Mouse (Mus musculus): ENCODE results near the gene Epha5. TPM values are rescaled to one million over a fixed set of nuclear protein-coding genes. Genes with fewer than 3 reads are reported as not detected.

The Epha5 gene
- polyA plus RNA-seq, 1 experiment from 2014 or later = 55.7 TPM

DNA sequence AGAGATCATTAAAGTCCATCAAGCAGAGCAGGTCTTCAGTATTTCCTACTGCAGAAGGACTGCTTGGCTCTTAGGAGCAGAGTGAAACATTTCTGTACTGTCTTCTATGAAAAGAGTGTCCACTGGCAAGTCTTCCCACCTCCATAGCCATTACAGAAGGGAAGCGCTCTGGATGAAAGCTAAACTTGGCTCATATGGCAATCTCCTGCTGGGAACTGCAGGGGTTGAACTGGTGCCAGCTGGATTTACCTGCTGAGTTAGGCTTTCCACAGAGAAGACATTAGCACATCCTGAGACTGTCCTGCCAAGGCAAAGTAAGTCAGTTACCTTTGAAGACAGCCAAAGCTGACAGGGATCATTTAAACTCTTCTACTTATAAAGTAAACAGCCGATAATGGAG is 8.8 kb downstream of the Epha5 start:
- Histone ChIP-seq H3K27ac (replicated peaks; ENCODE audit: low read depth, low read length) (no peak overlapping the region), H3K9me3 (ENCODE audit: control insufficient read depth, low read length) (no peaks in the 10 kb centered on the region), H3K4me1 (ENCODE audit: control insufficient read depth, insufficient read depth, low read length) (no peaks in the 10 kb centered on the region), H3K4me3 (replicated peaks; ENCODE audit: low read depth, low read length) (no peak overlapping the region), H3K36me3 (ENCODE audit: control insufficient read depth, insufficient read depth, low read length) (no peaks in the 10 kb centered on the region), H3K27me3 (ENCODE audit: control insufficient read depth, insufficient read depth, low read length) (no peaks in the 10 kb centered on the region), H3K4me2 (ENCODE audit: low read length) (no peak overlapping the region), H3K9ac (replicated peaks; ENCODE audit: low read length) (no peak overlapping the region)
- ATAC-seq (ENCODE audit: low FRiP score, low TSS enrichment) = no peak
- DNase-seq = no peak
- WGBS = 66% methylated on average over 2 of the region's 2 CpGs

DNA sequence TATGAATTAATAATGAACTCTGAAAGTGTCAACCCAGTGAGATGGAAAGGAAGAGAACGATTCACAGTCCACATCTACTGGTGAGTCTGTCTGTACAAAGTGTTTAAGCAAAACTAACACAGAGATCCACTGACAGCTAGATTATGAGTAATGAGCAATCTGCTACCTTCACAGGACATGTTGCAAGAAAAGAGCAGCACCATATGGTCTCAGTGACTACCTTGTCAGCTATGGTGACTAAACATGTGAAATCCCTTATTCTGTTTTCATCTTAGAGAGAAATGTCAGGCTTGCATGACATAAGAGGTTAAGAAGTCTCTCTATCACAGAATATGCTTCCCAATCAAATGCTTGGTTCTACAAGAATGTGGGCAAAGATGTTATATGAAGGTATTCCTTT is 20.1 kb downstream of the Epha5 start:
- no peak for ATAC-seq (ENCODE audit: low FRiP score, low TSS enrichment)
- no peaks in the 10 kb centered on the region for H3K4me1 ChIP-seq (ENCODE audit: control insufficient read depth, insufficient read depth, low read length)
- H3K4me3 ChIP-seq (replicated peaks; ENCODE audit: low read depth, low read length) = no peak overlapping the region
- H3K27me3 ChIP-seq (ENCODE audit: control insufficient read depth, insufficient read depth, low read length) = no peaks in the 10 kb centered on the region
- no peak overlapping the region for H3K4me2 ChIP-seq (ENCODE audit: low read length)
- 82% methylated on average over 1 of the region's 1 CpGs for WGBS
- no peak for DNase-seq
- no peaks in the 10 kb centered on the region for H3K9me3 ChIP-seq (ENCODE audit: control insufficient read depth, low read length)
- H3K27ac ChIP-seq (replicated peaks; ENCODE audit: low read depth, low read length) = no peak overlapping the region
- H3K9ac ChIP-seq (replicated peaks; ENCODE audit: low read length) = no peak overlapping the region
- no peaks in the 10 kb centered on the region for H3K36me3 ChIP-seq (ENCODE audit: control insufficient read depth, insufficient read depth, low read length)

DNA sequence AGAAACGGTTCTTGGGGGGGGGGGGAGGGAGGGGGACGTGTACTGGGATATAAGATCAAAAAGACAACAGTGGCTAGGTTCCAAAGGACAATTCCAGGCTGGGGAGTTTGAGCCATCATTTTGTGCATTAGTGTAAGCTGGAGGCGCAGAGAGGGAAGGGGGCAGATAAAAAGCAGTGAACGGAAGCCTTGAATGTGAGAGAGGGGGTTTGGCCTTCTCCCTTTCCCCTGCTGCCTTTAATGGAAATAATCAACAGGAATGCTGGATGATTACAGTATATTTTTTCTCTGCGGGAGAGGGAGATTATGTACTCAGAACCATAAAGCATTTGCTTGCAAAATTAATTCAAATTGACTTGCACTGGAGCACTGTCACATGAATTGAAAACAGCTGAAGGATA is 51.8 kb downstream of the Epha5 start:
- Histone ChIP-seq H3K4me1 (ENCODE audit: control insufficient read depth, insufficient read depth, low read length) (0 out of 2 replicates have a peak, but pooled peaks cover 4% of the 10 kb centered on the region), H3K4me3 (replicated peaks; ENCODE audit: low read depth, low read length) (no peak overlapping the region), H3K27me3 (ENCODE audit: control insufficient read depth, insufficient read depth, low read length) (no peaks in the 10 kb centered on the region), H3K9me3 (ENCODE audit: control insufficient read depth, low read length) (no peaks in the 10 kb centered on the region), H3K4me2 (ENCODE audit: low read length) (no peak overlapping the region), H3K36me3 (ENCODE audit: control insufficient read depth, insufficient read depth, low read length) (no peaks in the 10 kb centered on the region), H3K9ac (replicated peaks; ENCODE audit: low read length) (no peak overlapping the region), H3K27ac (replicated peaks; ENCODE audit: low read depth, low read length) (no peak overlapping the region)
- ATAC-seq (ENCODE audit: low FRiP score, low TSS enrichment) (no peak), DNase-seq (peak; percentile 31)
- 37% methylated on average over 5 of the region's 5 CpGs for WGBS

DNA sequence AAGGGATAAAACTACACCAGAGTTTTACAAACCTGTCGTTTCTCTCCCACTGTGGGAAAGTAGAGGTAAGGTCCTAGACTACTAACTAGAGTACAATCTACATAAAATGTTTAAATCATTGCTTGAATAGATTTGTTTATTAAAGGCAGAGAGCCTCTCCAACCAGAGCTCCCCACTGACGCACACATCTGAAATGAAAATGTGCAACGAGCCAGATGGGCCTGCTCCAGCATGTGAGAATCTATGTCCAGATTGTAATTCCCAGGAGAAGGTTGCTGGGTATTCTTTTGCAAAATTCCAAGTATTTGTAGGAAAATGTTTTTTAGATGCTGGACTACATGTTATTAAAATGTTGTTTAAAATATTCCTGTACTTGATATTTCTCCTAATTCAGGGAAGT is 57.8 kb downstream of the Epha5 start:
- no peaks in the 10 kb centered on the region for H3K4me1 ChIP-seq (ENCODE audit: control insufficient read depth, insufficient read depth, low read length)
- H3K9me3 ChIP-seq (ENCODE audit: control insufficient read depth, low read length) = no peaks in the 10 kb centered on the region
- ATAC-seq (ENCODE audit: low FRiP score, low TSS enrichment) (no peak), DNase-seq (no peak)
- H3K4me3 ChIP-seq (replicated peaks; ENCODE audit: low read depth, low read length) = no peak overlapping the region
- 63% methylated on average over 3 of the region's 3 CpGs for WGBS
- no peaks in the 10 kb centered on the region for H3K27me3 ChIP-seq (ENCODE audit: control insufficient read depth, insufficient read depth, low read length)
- no peak overlapping the region for H3K9ac ChIP-seq (replicated peaks; ENCODE audit: low read length)
- H3K36me3 ChIP-seq (ENCODE audit: control insufficient read depth, insufficient read depth, low read length) = no peaks in the 10 kb centered on the region
- H3K27ac ChIP-seq (replicated peaks; ENCODE audit: low read depth, low read length) = no peak overlapping the region
- H3K4me2 ChIP-seq (ENCODE audit: low read length) = no peak overlapping the region

DNA sequence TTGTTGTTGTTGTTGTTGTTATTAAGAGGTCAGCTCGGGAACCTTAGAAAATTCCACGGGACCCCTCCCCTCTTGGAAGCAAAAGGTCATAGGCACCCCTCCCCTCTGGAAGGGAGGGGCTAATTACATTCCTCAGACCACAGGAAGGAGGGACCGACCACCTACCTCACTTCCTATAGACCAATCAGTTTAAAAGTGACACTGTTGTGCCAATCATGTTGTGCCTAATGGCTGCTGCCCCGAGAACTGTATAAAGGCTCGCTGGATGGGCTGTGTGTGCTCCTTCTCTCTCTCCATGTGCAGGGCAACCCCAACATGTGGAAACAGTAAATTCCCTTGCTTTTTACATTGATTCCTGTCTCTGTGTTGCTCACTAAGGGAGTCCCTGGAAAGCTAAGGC is 64.1 kb downstream of the Epha5 start:
- H3K27ac ChIP-seq (replicated peaks; ENCODE audit: low read depth, low read length) = no peak overlapping the region
- no peaks in the 10 kb centered on the region for H3K36me3 ChIP-seq (ENCODE audit: control insufficient read depth, insufficient read depth, low read length)
- H3K9me3 ChIP-seq (ENCODE audit: control insufficient read depth, low read length) = no peaks in the 10 kb centered on the region
- H3K9ac ChIP-seq (replicated peaks; ENCODE audit: low read length) = no peak overlapping the region
- H3K4me2 ChIP-seq (ENCODE audit: low read length) = no peak overlapping the region
- 0 out of 2 replicates have a peak, but pooled peaks cover 3% of the 10 kb centered on the region for H3K4me1 ChIP-seq (ENCODE audit: control insufficient read depth, insufficient read depth, low read length)
- H3K27me3 ChIP-seq (ENCODE audit: control insufficient read depth, insufficient read depth, low read length) = no peaks in the 10 kb centered on the region
- ATAC-seq (ENCODE audit: low FRiP score, low TSS enrichment) = no peak
- 69% methylated on average over 5 of the region's 5 CpGs for WGBS
- no peak for DNase-seq
- H3K4me3 ChIP-seq (replicated peaks; ENCODE audit: low read depth, low read length) = no peak overlapping the region

DNA sequence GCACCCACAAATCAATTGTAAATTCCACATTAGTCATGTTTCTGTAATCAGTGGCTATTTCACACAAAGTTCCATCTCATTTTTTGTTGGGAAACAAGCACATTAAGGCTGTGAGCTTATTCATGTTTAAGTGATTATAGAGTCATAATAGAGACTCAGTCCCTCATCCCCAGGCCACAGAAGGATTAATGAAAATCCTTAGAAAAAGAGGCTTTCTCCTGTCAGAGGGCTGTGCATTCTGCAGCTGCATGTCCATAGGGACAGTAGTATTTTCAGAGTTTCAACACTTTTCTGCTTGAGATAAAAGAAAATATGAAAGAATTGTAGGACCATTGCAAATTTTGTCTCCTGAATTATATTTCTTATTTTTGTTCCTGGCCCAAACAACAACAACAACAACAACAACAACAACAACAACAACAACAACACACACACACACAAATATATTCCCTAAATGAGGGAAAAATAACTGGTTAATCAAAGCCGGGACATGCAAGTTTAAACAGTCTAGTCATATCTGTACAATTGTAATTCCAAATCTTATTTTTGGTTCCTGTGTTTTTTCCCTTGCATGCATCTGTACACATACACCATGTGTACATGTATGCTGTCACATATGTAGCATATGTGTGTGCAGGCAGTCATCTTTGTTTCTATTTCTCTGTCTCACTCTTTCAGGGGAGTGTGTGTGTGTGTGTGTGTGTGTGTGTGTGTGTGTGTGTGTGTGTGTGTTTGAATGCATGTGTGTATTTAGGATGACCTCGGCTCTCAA is 70.3 kb downstream of the Epha5 start:
- 70% methylated on average over 2 of the region's 2 CpGs for WGBS
- peak; percentile 46 for DNase-seq
- peak; percentile 43; the same call in 1 of the 2 replicates for ATAC-seq (ENCODE audit: low FRiP score, low TSS enrichment)
- H3K4me1 ChIP-seq (ENCODE audit: control insufficient read depth, insufficient read depth, low read length) = no peaks in the 10 kb centered on the region
- H3K9me3 ChIP-seq (ENCODE audit: control insufficient read depth, low read length) = no peaks in the 10 kb centered on the region
- H3K4me2 ChIP-seq (ENCODE audit: low read length) = no peak overlapping the region
- H3K9ac ChIP-seq (replicated peaks; ENCODE audit: low read length) = no peak overlapping the region
- H3K36me3 ChIP-seq (ENCODE audit: control insufficient read depth, insufficient read depth, low read length) = no peaks in the 10 kb centered on the region
- H3K4me3 ChIP-seq (replicated peaks; ENCODE audit: low read depth, low read length) = no peak overlapping the region
- H3K27ac ChIP-seq (replicated peaks; ENCODE audit: low read depth, low read length) = no peak overlapping the region
- no peaks in the 10 kb centered on the region for H3K27me3 ChIP-seq (ENCODE audit: control insufficient read depth, insufficient read depth, low read length)

DNA sequence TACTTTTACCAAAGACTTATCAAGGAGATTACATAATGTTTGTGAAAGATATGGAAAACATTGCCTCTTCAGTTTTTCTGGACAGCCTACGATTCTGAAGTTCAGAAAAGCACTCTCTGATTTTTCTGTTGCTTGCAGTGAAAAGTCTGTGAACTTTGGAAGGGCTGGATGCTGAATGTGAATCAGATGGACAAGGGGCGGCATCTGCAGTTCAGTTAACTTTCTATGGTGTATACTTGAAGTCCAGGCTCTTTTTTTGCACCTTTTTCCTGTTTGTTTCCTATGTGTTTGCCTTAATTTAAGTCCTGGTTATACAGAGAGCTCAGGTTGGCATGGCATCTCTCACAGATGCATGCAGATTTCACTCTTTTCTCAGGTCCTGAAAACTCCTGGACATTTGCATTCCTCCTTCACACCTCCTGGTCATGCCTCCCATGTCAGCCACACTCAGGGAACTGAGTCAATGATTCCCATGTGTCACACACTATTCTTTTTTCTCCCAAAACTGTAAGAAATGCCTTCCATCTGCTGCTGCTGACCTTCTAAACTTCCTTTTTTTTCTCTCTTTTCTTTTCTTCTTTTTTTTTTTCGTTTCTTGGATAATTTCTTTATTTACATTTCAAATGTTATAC is 81.2 kb downstream of the Epha5 start:
- Histone ChIP-seq H3K9me3 (ENCODE audit: control insufficient read depth, low read length) (no peaks in the 10 kb centered on the region), H3K9ac (replicated peaks; ENCODE audit: low read length) (no peak overlapping the region), H3K27me3 (ENCODE audit: control insufficient read depth, insufficient read depth, low read length) (no peaks in the 10 kb centered on the region), H3K27ac (replicated peaks; ENCODE audit: low read depth, low read length) (no peak overlapping the region), H3K4me2 (ENCODE audit: low read length) (no peak overlapping the region), H3K36me3 (ENCODE audit: control insufficient read depth, insufficient read depth, low read length) (no peaks in the 10 kb centered on the region), H3K4me3 (replicated peaks; ENCODE audit: low read depth, low read length) (no peak overlapping the region), H3K4me1 (ENCODE audit: control insufficient read depth, insufficient read depth, low read length) (no peaks in the 10 kb centered on the region)
- ATAC-seq (ENCODE audit: low FRiP score, low TSS enrichment) (no peak), DNase-seq (no peak)
- WGBS = 84% methylated on average over 3 of the region's 3 CpGs

DNA sequence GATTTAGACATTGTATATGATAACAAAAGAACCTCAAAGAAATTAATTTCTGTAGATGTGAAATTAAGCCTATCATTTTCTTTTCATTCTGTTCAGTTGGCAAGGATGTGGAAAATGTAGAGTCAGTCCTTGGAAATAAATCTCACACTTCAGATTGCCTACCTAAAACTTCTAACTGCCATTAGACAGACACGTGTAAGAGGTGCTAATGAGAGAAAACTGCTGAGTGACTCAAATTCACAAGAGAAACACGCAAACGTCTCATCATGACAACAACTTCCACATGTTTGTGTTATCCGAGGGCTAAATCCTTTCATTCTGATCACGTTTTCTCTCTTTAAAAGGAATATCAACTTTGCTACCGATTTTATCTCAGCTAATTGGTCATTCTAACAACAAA is 82.7 kb downstream of the Epha5 start:
- no peak overlapping the region for H3K4me2 ChIP-seq (ENCODE audit: low read length)
- DNase-seq (no peak), ATAC-seq (ENCODE audit: low FRiP score, low TSS enrichment) (no peak)
- WGBS = 84% methylated on average over 6 of the region's 6 CpGs
- H3K9me3 ChIP-seq (ENCODE audit: control insufficient read depth, low read length) = no peaks in the 10 kb centered on the region
- no peaks in the 10 kb centered on the region for H3K4me1 ChIP-seq (ENCODE audit: control insufficient read depth, insufficient read depth, low read length)
- no peaks in the 10 kb centered on the region for H3K36me3 ChIP-seq (ENCODE audit: control insufficient read depth, insufficient read depth, low read length)
- H3K9ac ChIP-seq (replicated peaks; ENCODE audit: low read length) = no peak overlapping the region
- no peak overlapping the region for H3K27ac ChIP-seq (replicated peaks; ENCODE audit: low read depth, low read length)
- no peaks in the 10 kb centered on the region for H3K27me3 ChIP-seq (ENCODE audit: control insufficient read depth, insufficient read depth, low read length)
- no peak overlapping the region for H3K4me3 ChIP-seq (replicated peaks; ENCODE audit: low read depth, low read length)

DNA sequence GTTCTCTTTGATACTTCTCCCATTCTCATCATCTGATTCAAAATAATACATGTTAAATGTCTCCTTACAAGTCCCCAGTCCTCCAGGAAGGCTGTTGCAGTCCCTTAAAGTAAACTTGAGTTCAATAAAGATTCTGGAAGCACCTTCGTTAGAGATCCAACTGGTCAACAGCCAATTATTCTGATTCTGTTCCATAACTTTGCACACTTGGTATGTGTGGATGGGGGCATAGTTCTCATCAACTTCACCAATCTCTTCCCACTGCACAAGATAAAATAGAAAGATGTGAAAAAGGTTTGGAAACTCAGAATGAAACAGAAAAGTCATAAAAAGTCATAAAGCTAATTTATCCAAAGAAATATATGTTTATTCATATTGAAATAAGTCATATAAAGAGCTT is 85.6 kb downstream of the Epha5 start:
- 95% methylated on average over 1 of the region's 1 CpGs for WGBS
- Histone ChIP-seq H3K9ac (replicated peaks; ENCODE audit: low read length) (no peak overlapping the region), H3K4me2 (ENCODE audit: low read length) (no peak overlapping the region), H3K36me3 (ENCODE audit: control insufficient read depth, insufficient read depth, low read length) (no peaks in the 10 kb centered on the region), H3K27ac (replicated peaks; ENCODE audit: low read depth, low read length) (no peak overlapping the region), H3K4me3 (replicated peaks; ENCODE audit: low read depth, low read length) (no peak overlapping the region), H3K4me1 (ENCODE audit: control insufficient read depth, insufficient read depth, low read length) (no peaks in the 10 kb centered on the region), H3K27me3 (ENCODE audit: control insufficient read depth, insufficient read depth, low read length) (no peaks in the 10 kb centered on the region), H3K9me3 (ENCODE audit: control insufficient read depth, low read length) (no peaks in the 10 kb centered on the region)
- ATAC-seq (ENCODE audit: low FRiP score, low TSS enrichment) (no peak), DNase-seq (no peak)

All from midbrain, embryonic 14.5 days (tissue).